Mouse (Mus musculus): ENCODE data around the gene Gigyf2.

DNA sequence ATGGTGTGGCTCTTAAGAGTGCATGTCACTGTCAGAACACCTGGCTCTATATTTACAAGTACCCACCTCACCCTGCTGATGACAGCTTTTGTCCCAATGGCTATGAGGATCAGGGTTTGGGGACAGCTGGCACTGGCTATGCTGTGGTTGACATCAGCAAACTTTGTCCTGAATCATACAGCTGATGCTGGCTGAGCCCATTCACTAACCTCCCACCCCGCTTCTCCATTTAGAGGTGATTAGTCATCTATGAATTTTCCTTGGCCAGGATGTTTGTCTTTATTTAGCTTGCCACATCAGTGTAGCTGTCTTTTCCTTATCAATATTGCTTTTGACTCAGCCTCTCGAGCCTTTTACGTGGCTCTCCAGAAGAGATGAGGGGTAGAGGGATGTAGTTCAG, 165.5 kb downstream of the Gigyf2 start:
- TF ChIP-seq CTCF (IDR thresholded peaks at IDR 0.05; ENCODE audit: low read depth) (no peak), EP300 (IDR thresholded peaks at IDR 0.05; ENCODE audit: low read depth) (no peak)
